Mouse (Mus musculus) CD8-positive naive resting alpha-beta T cell, adult 2 months (primary cell): ENCODE results near the gene Ubac1.

Experiments used
- DNase-seq, 2 experiments: peaks; one replicate each; pipeline ENCODE4 v3.0.0; 2022; ENCODE audit warnings: low read depth in 2 of 2, low spot score in 2 of 2

Gene Ubac1

DNA sequence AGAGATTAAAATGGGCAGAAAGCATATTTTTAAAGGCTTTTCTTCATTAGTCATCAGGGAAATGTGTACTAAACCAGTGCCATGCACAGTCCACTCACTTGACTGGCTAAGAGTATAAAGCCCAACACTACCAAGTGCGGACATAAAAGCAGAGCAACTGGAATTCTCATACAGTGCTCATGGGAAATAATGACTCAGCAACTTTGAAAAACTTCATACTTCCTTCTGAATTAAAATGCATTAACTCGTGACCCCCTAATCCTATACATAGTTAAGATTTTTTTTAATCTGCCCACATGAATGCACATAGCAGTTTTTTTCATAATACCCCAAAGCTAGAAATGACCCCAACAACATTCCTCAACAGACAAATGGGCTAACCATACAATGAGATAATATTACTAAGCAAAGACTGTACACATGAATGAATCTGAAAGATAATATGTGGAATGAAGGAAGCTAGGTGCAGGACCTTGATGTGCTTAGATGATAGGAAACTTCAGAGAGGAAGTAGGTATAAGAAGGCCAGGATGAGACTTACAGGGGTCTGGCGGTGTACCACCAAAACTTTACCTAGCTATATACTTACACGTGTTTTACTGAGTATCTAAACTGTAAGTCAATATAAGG is 46.3 kb downstream of the Ubac1 start:
- no peak for DNase-seq

DNA sequence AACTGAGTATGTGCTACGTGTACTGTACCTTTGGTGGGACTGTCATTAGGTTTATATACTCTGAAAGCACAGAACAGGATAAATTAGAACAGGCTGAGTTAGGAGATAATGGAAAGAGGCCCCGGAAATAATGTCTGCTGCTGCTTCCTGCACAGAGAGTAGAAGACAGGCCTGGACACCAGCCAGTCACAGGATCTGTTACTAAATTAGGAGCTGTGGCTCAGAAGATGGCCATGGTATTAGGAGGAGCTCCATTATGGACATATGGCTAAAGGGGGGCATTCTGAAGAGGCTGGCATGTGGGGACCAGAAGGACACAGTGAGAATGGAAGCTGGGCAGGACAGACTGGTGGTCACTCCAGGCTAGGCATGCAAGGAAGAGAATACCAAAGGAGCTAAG is 51.1 kb downstream of the Ubac1 start:
- no peak for DNase-seq

- no peak for DNase-seq
Observed at GRCm38 (mm10) chr2:25969319-25969718, 52.2 kb downstream of the Ubac1 start.

GRCm38 (mm10) chr2:25949291-25949690 is 72.3 kb downstream of the Ubac1 start:
- no peak for DNase-seq
